Mouse (Mus musculus) erythroblast, embryonic 14.5 days (primary cell): ENCODE measurements around the gene Cabp2.

Experiments
- GATA1 ChIP-seq: IDR thresholded peaks from 2 replicates; pipeline ENCODE4 v1.6.1; 2012; ENCODE audit warnings: low read length, inconsistent platforms, mixed read lengths
- TAL1 ChIP-seq: IDR thresholded peaks from 3 replicates; pipeline ENCODE4 v1.6.1; 2012; ENCODE audit warnings: low read length, inconsistent platforms, mixed read lengths

GRCm38 (mm10) chr19:4090446-4090845 is 9.1 kb downstream of the Cabp2 start:
- TF ChIP-seq GATA1 (no peak), TAL1 (no peak)
